Mouse (Mus musculus) heart, postnatal 0 days (tissue): ENCODE measurements around the gene Gp9. TPM values are rescaled to one million over a fixed set of nuclear protein-coding genes. Genes with fewer than 3 reads are reported as not detected.

ENCODE experiments used
- ATAC-seq: fragments of 200-750 bp; cut with Nextera tagmentation; 2 replicates; pipeline ENCODE4 v1.8.0; 2017; ENCODE audit warnings: low read depth, moderate number of reproducible peaks, moderate library complexity; ENCODE audit not compliant: insufficient read depth
- DNase-seq: peaks from one replicate; pipeline ENCODE4 v3.0.0-alpha.2; 2016; ENCODE audit warnings: low spot score
- H3K27ac ChIP-seq: fragments of 300-500 bp; sonication (generic); 2 replicates; pipeline ENCODE4 v1.5.1; 2014; ENCODE audit warnings: low read depth, mild to moderate bottlenecking
- H3K27me3 ChIP-seq: fragments of 300-500 bp; sonication (generic); 2 replicates; pipeline ENCODE4 v1.6.1; 2014; ENCODE audit warnings: low read length, mixed read lengths; ENCODE audit not compliant: control insufficient read depth, insufficient read depth
- H3K36me3 ChIP-seq: fragments of 300-500 bp; sonication (generic); replicated peaks from 2 replicates; pipeline ENCODE4 v1.6.1; 2014; ENCODE audit warnings: low read length, mixed read lengths; ENCODE audit not compliant: control insufficient read depth, insufficient read depth
- H3K4me1 ChIP-seq: fragments of 300-500 bp; sonication (generic); 2 replicates; pipeline ENCODE4 v1.6.1; 2014; ENCODE audit warnings: antibody characterized with exemption; ENCODE audit not compliant: control insufficient read depth, insufficient read depth
- H3K4me2 ChIP-seq: fragments of 300-500 bp; sonication (generic); 2 replicates; pipeline ENCODE4 v1.6.1; 2014; ENCODE audit warnings: low read depth, mild to moderate bottlenecking, low read length, moderate library complexity
- H3K4me3 ChIP-seq: fragments of 300-500 bp; sonication (generic); 2 replicates; pipeline ENCODE4 v1.5.1; 2014; ENCODE audit warnings: low read depth, low read length
- H3K9ac ChIP-seq: fragments of 300-500 bp; sonication (generic); replicated peaks from 2 replicates; pipeline ENCODE4 v1.6.1; 2014; ENCODE audit warnings: low read depth, low read length, mixed read lengths
- H3K9me3 ChIP-seq: fragments of 300-500 bp; sonication (generic); replicated peaks from 2 replicates; pipeline ENCODE4 v1.6.1; 2016; ENCODE audit warnings: low read length; ENCODE audit not compliant: control insufficient read depth
- CTCF ChIP-seq: IDR thresholded peaks from 2 replicates; pipeline ENCODE4 v1.5.1; 2016; ENCODE audit warnings: antibody characterized with exemption, control low read depth, low read depth
- EP300 ChIP-seq: IDR thresholded peaks from 2 replicates; pipeline ENCODE4 v1.6.1; 2016; ENCODE audit warnings: antibody characterized with exemption, low read depth
- WGBS: fragments of 180-500 bp; shearing (Covaris S2); extraction: QIAGEN DNeasy Blood & Tissue Kit; methylation state at CpG from one replicate; pipeline ENCODE4 v1.1.7; 2014; 5-methylcytosine and 5-hydroxymethylcytosine counted together
- polyA plus RNA-seq: library from polyadenylated mRNA; unstranded; fragments of >200 nt; fragmentation: Nextera tagmentation; extraction: Ambion mirVana; gene quantifications from 2 replicates; pipeline ENCODE4 v1.2.1, GENCODE M21; 2015
- total RNA-seq: library from RNA; depleted of rRNA; stranded (reverse); fragments of >200 nt; gene quantifications from 2 replicates; pipeline ENCODE4 v1.2.3, GENCODE M21; 2014; ENCODE audit warnings: low replicate concordance

Gene Gp9
- total and polyA plus RNA-seq, 2 experiments from 2014 or later: 0.19 to 0.89 TPM

DNA sequence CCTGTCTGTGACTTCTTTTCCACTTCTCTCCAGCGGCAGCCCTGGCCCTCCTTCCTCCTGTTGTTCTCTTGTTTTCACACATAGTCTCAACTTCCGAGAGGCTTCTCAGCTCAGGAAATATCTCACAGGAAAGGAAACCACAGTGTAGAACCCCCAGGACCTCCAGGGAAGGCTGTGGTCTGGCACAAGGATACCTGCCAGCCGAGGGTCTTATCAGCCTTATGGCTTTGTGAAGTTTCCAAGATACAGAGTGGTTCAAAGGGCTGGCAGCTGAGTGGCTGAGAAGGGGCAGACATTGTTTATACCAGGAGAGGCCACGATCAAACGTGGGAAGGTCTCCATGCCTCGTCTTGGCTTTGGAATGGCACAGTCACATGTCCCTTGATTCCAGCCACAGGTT, 38.0 kb upstream of the Gp9 start:
- H3K36me3 ChIP-seq: no peaks in the 10 kb centered on the region
- H3K27ac ChIP-seq: peak overlapping the region; percentile 13; the same call in 1 of the 2 replicates
- ATAC-seq: no peak
- no peak overlapping the region for H3K9ac ChIP-seq
- H3K4me3 ChIP-seq: no peak overlapping the region
- no peaks in the 10 kb centered on the region for H3K9me3 ChIP-seq
- no peak overlapping the region for H3K4me2 ChIP-seq
- no peak for TF ChIP-seq EP300
- TF ChIP-seq CTCF: no peak
- DNase-seq: no peak
- 0 out of 2 replicates have a peak, but pooled peaks cover 3% of the 10 kb centered on the region for H3K27me3 ChIP-seq
- no peaks in the 10 kb centered on the region for H3K4me1 ChIP-seq
- 28% methylated on average over 6 of the region's 6 CpGs for WGBS

DNA sequence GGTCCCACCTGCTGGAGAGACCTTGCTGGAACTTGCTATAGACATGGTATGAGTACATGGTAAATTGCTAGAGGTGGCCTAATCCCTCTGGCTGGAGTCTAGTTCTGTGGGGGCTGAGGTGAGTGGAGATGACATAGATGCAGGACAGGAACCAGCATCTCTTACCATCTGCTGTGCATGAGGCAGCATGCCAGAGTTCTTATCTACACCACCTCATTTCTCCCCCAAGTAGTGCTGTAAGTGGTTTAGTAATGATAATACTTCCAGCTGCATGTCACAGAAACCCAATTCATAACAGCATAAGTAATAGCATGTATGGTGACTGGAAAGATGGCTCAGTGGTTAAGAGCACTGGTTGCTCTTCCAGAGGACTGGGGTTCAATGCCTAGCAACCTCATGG, 37.4 kb upstream of the Gp9 start:
- Histone ChIP-seq H3K9ac (no peak overlapping the region), H3K27ac (no peak overlapping the region), H3K4me3 (no peak overlapping the region), H3K27me3 (0 out of 2 replicates have a peak, but pooled peaks cover 3% of the 10 kb centered on the region), H3K4me1 (no peaks in the 10 kb centered on the region), H3K4me2 (no peak overlapping the region), H3K36me3 (no peaks in the 10 kb centered on the region), H3K9me3 (no peaks in the 10 kb centered on the region)
- TF ChIP-seq CTCF (no peak), EP300 (no peak)
- ATAC-seq (no peak), DNase-seq (no peak)

DNA sequence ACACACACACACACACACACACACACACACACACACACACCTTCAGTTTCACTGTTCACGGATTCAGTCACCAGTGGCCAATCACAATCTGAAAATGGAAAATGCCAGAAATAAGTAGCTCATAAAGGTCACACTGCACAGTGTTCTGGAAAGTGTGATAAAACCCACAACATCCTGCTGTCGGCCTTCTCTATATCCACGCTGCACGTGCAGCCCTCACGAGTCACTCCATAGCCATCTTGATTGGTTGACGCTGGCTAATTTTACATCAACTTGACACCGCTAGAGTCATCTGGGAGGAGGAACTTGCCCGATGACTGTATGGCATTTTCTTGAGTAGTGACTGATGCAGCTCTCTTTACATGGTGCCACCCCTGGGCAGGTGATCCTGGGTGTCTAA, 35.9 kb upstream of the Gp9 start:
- no peak overlapping the region for H3K27ac ChIP-seq
- 0 out of 2 replicates have a peak, but pooled peaks cover 3% of the 10 kb centered on the region for H3K27me3 ChIP-seq
- no peak overlapping the region for H3K9ac ChIP-seq
- H3K36me3 ChIP-seq: no peaks in the 10 kb centered on the region
- H3K4me1 ChIP-seq: no peaks in the 10 kb centered on the region
- no peak for TF ChIP-seq EP300
- TF ChIP-seq CTCF: no peak
- H3K9me3 ChIP-seq: no peaks in the 10 kb centered on the region
- H3K4me3 ChIP-seq: no peak overlapping the region
- no peak for ATAC-seq
- 67% methylated on average over 8 of the region's 8 CpGs for WGBS
- no peak overlapping the region for H3K4me2 ChIP-seq
- DNase-seq: no peak

DNA sequence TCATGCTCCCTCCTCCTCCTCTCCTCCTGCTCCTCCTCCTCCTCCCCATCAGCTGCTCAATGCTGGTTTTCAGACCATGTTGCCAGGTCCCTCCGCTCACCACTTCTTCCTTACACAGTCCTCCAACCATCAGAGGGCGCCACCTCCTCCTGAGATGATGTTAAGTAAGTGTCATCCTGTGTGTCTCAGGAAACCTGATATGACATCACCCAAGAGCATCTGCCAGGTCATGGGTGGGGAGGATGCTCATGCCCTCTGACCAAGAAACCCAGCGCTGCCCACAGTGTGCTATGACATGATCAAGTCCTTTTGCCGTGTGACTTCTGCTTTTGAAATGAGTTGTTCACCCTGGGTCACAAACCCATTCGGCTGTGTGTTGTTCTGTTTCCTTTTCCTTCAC, 35.1 kb upstream of the Gp9 start:
- Histone ChIP-seq H3K36me3 (no peaks in the 10 kb centered on the region), H3K4me2 (no peak overlapping the region), H3K4me3 (no peak overlapping the region), H3K9ac (no peak overlapping the region), H3K27me3 (0 out of 2 replicates have a peak, but pooled peaks cover 3% of the 10 kb centered on the region), H3K9me3 (no peaks in the 10 kb centered on the region), H3K27ac (no peak overlapping the region), H3K4me1 (no peaks in the 10 kb centered on the region)
- DNase-seq (no peak), ATAC-seq (no peak)
- WGBS: 81% methylated on average over 5 of the region's 5 CpGs
- TF ChIP-seq CTCF (0 out of 2 replicates have a peak, but pooled peaks have one; percentile 1), EP300 (no peak)

DNA sequence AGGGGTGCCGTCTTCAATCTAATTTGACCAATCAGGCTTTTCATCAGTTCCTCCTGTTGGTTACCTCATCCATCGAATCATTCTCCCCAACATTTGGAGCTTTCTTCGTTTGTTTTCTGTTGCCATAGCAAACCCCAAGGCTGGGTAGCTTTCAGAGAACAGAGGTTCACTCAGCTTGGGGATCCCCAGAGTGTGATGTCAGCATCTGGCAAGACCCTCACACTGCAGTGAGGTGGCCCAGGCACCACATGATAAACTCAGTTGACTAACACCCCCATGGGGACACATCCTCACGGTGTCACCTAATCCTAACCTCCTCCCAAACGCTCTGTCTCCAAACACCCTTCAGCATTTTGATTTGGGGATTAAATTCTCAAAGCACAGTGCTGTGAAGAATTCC, 34.6 kb upstream of the Gp9 start:
- TF ChIP-seq CTCF (no peak), EP300 (no peak)
- DNase-seq: no peak
- Histone ChIP-seq H3K9me3 (no peaks in the 10 kb centered on the region), H3K27ac (no peak overlapping the region), H3K36me3 (no peaks in the 10 kb centered on the region), H3K4me3 (no peak overlapping the region), H3K4me2 (no peak overlapping the region), H3K4me1 (no peaks in the 10 kb centered on the region), H3K9ac (no peak overlapping the region), H3K27me3 (0 out of 2 replicates have a peak, but pooled peaks cover 3% of the 10 kb centered on the region)
- no peak for ATAC-seq
- WGBS: 53% methylated on average over 5 of the region's 5 CpGs

DNA sequence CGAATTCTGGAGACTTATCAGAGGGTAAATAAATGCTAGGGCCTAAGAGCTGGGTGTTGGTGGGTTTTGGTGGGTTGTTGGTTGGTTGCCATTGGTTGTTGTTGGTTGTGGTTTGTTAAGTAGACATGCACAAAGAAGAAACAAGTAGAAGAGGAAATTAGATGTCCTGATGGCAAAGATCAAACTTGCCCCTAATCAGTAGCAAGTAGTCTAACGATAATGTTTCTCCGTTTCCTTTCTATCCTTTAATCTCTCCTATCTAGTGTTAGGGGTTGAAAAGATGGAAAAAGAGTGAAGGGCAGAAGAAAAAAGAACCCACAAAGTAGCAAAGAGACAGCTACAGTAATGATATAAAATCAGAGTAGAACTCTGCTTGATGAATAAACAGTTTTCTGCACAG, 33.2 kb upstream of the Gp9 start:
- Histone ChIP-seq H3K4me2 (no peak overlapping the region), H3K4me1 (no peaks in the 10 kb centered on the region), H3K9ac (no peak overlapping the region), H3K36me3 (no peaks in the 10 kb centered on the region), H3K27ac (no peak overlapping the region), H3K27me3 (no peaks in the 10 kb centered on the region), H3K4me3 (no peak overlapping the region), H3K9me3 (no peaks in the 10 kb centered on the region)
- TF ChIP-seq EP300: no peak
- TF ChIP-seq CTCF: no peak
- 70% methylated on average over 3 of the region's 3 CpGs for WGBS
- ATAC-seq (no peak), DNase-seq (no peak)
